Mouse (Mus musculus) gastrocnemius, adult 2 months (tissue): Measurements from ENCODE around the gene Odf2l. TPM values are rescaled to one million over a fixed set of nuclear protein-coding genes. Genes with fewer than 3 reads are reported as not detected.

Source experiments
- DNase-seq: peaks from one replicate; pipeline ENCODE4 v3.0.0; 2022
- H3K27ac ChIP-seq: fragments of 200-600 bp; 2 replicates; pipeline ENCODE4 v1.8.1; 2022; ENCODE audit warnings: mild to moderate bottlenecking
- H3K4me3 ChIP-seq: fragments of 200-600 bp; 2 replicates; pipeline ENCODE4 v1.8.1; 2022; ENCODE audit warnings: mild to moderate bottlenecking, moderate library complexity
- CTCF ChIP-seq: fragments of 200-600 bp; IDR thresholded peaks from 2 replicates; pipeline ENCODE4 v1.8.1; 2022; ENCODE audit warnings: antibody characterized with exemption, mild to moderate bottlenecking, moderate library complexity
- intact Hi-C: fragments of 180-260 bp; cut with DNase I; formaldehyde crosslinking; loops from one replicate; pipeline ENCODE4 v1.15.1; 2025
- total RNA-seq, 2 experiments: library from RNA; stranded (reverse); gene quantifications; 2 replicates each; pipeline ENCODE4 v1.2.3; 2021

The Odf2l gene
- total RNA-seq, 2 experiments from 2014 or later = 7.1 to 9.9 TPM

DNA sequence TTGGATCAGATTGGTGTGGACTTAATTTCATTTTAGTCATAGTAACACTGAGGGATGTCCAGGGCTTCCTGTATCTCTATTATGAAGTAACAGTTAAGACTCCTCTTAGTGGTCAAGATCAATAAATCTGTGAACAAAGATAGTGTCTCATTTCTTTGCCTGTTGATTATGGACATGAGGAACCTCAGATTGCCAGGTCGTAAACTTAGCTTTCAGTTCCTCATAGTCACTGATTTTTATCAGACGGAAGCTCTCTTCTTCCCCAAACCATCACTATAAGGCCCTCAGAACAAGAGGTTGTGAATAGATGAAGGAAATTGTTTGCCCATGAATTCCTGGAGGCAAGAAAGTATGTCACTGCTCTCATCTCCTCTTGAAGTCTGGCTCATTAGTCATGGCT, 73.6 kb downstream of the Odf2l start:
- DNase-seq = no peak
- no peak overlapping the region for H3K27ac ChIP-seq
- intact Hi-C loops = no loop called here
- no peak for TF ChIP-seq CTCF
- no peak overlapping the region for H3K4me3 ChIP-seq

DNA sequence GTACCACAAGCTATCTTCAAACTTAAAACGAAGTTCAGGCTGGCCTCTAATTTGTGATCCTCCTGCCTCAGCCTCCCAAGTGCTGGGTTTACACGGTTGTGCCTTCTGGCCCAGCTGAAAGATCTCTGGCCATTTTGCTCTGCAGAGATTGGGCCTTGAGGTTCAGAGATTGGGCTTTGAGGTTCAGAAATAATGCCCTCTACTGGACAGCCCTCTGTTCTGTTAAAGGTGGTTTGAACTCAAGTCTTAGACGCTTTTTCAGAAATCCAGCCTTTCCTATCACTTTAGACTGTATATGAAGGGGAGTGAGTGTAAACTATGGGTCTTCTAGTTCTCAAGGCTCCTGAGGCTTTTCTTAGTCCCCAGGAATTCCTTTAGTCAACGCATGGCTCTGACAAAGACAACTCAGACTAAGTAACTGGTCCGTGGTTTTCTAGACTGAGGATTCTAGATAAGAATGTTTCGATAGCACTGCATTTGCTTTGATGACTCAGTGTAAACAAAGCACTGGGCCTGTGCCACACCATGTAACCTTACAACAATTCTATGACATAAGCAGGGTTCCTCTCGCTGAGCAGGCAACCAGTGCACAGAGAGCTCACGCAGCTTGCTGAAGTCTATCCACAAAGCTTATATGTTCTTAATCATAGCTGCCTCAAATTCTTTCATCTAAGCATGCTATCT, 77.0 kb downstream of the Odf2l start:
- Histone ChIP-seq H3K4me3 (no peak overlapping the region), H3K27ac (no peak overlapping the region)
- DNase-seq = no peak
- TF ChIP-seq CTCF = no peak
- intact Hi-C loops = no loop called here

DNA sequence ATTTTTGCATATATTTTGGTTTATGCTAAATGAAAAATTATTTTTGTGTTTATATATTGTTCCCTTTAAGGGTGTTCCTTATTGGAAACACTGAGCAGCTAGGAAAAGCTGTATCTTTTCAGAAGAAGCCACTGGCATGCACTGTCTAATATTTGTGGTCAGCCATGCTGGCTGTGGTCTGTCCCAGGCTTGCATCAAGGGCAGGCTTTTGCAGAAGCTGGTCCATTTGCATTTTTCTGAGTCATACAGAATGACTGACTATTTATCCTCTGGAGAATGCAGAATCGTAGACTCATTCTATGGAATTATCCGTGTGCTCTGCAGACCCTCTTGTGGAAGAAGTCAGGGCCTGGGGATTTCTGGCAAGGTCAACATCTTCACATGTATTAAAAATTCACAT, 79.7 kb downstream of the Odf2l start:
- no peak overlapping the region for H3K27ac ChIP-seq
- intact Hi-C loops = no loop called here
- TF ChIP-seq CTCF = no peak
- H3K4me3 ChIP-seq = no peak overlapping the region
- no peak for DNase-seq

Other genes with a start within 250 kb of the Odf2l start
- gene Clca4b, start 186.1 kb upstream of the Odf2l start, total RNA-seq = not detected
- not detected for gene Clca4a, start 143.5 kb upstream of the Odf2l start, total RNA-seq
- gene Clca1, start 85.8 kb upstream of the Odf2l start, total RNA-seq = not detected
- gene Clca2, start 19.1 kb upstream of the Odf2l start, total RNA-seq = under 1 TPM in 1 of 2 experiments, not detected in 1; 0.10 TPM
- gene Col24a1, start 173.9 kb downstream of the Odf2l start, total RNA-seq = 1 to 10 TPM; 1.8 to 2.4 TPM